Mouse (Mus musculus): ENCODE results near the gene Tsr2. TPM values are rescaled to one million over a fixed set of nuclear protein-coding genes. Genes with fewer than 3 reads are reported as not detected.

The Tsr2 gene
- 1 to 10 TPM; 2.9 to 8.7 (median 5.0) TPM for total RNA-seq (2018; cell fraction: chromatin; rRNA removed)
- total RNA-seq (2018; cell fraction: cytosol; rRNA removed), result 10 to 100 TPM in 22 of 26 experiments, 1 to 10 TPM in 4; 8.1 to 19.8 (median 12.6) TPM
- total RNA-seq (2018; cell fraction: nucleus; rRNA removed), result 10 to 100 TPM in 7 of 26 experiments, 1 to 10 TPM in 19; 2.8 to 19.7 (median 6.5) TPM
- polyA plus RNA-seq (2018), result 7.9 to 22.0 TPM (median 17.0 TPM) in 3 replicates

DNA sequence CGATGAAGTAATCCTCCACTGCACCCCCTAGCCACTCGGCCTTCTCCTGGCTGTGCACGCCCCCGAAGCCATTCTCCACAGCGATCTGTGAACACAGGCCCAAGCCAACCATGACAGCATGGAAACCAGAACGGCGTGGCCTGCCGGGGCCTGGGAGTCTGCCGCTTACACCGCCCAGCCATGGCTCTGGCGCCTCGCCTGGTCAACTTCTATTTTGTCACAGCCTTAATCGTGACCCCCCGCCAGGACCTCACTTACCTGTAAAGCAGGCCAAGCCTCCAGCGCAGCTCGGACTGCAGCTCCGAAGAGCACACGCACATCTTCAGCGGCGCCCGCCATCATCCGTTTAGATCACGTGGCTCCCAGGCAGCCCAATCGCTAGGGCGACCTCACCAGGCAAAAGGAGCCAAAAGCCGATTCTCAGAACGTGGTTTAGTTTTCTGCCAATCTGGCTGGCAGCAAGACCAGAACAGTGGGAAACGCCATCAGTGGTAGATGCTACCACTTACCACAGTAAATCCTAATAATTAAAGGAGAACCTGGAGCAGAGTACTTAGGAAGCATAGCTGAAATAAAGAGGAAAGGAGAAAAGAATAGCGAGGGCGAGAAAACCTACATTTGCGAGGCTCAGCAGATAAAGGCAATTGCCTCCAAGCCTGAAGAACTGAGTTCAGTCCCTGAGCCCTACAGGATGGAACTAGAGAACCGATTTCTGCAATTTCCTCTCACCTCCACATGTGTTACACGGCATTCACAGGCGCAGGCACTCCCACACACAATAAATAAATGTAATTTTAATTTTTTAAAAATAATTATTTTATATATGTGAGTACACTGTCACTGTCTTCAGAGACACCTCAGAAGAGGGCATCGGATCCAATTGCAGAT is at the start of gene Tsr2:
Tsr2 (minus strand) TSS at position 373 of the 888 bp plus-strand sequence.
- H3K79me2 ChIP-seq (ENCODE audit: inconsistent target), result peaks cover 17% of the 10 kb centered on the region; the same call in 1 of the 2 replicates
- H3K4me3 ChIP-seq (ENCODE audit: inconsistent target), result peak within 1 kb of the TSS; percentile 53
- H3K27ac ChIP-seq, result no peak within 1 kb of the TSS
- no peaks in the 10 kb centered on the region for H3K36me3 ChIP-seq (ENCODE audit: inconsistent target)
- WGBS (ENCODE audit: missing documents), result 32% methylated on average over 34 of the region's 35 CpGs

DNA sequence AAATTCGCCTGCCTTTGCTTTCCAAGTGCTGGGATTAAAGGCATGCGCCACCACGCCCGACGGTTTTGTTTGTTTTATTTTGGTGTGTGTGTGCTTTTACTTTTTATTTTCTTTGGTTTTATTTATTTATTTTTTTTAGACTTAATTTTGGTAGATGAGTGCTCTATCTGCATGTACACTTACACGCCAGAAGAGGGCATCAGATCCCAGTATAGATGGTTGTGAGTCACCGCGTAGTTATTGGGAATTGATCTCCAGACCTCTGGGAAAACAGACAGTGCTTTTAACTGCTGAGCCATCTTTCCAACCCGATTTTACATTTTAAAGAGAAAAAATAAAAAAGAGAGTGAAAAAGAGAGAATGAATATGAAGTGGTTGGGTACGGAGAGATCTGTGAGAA is 36.4 kb upstream of the Tsr2 start:
- WGBS (ENCODE audit: missing documents), result 31% methylated on average over 4 of the region's 10 CpGs
- no peak overlapping the region for H3K4me3 ChIP-seq (ENCODE audit: inconsistent target)
- H3K27ac ChIP-seq, result no peak overlapping the region
- no peaks in the 10 kb centered on the region for H3K36me3 ChIP-seq (ENCODE audit: inconsistent target)
- no peaks in the 10 kb centered on the region for H3K79me2 ChIP-seq (ENCODE audit: inconsistent target)

DNA sequence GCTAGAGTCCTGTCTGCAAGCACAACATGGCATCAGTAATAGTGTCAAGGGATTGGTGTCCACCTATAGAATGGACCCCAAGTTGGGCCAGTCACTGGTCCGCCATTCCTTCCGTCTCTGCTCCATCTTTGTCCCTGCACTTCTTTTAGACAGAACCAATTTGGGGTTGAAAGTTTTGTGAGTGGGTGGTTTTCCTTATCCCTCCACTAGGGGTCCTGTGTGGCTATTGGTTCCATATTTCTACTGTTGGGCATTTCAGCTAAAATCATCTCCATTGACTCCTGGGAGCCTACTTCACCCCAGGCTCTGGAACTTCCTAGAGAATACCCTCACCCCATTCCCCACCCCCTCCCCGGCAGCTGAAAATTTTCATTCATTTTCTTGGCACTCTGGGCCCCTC is 34.1 kb upstream of the Tsr2 start:
- Histone ChIP-seq H3K4me3 (ENCODE audit: inconsistent target) (no peak overlapping the region), H3K79me2 (ENCODE audit: inconsistent target) (no peaks in the 10 kb centered on the region), H3K27ac (no peak overlapping the region), H3K36me3 (ENCODE audit: inconsistent target) (no peaks in the 10 kb centered on the region)
- 84% methylated on average over 3 of the region's 3 CpGs for WGBS (ENCODE audit: missing documents)

DNA sequence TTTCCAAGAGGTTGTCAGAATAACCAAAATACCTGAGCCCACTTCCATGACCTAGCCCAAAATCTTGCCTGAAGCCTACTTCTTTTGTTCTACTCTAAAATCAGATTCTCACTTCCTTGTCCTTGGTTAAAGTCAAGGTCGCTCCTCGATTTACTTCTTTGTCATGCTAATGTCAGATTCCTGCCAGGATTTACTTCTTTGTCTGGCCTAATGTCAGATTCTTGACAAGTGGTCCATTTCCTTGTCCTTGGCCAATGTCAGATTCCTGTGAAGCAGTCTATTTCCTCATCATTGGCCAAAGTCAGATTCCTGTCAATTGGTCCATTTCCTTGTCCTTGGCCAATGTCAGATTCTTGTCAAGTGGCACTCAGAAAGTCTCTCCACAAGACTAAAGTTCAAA is 27.6 kb upstream of the Tsr2 start:
- 92% methylated on average over 2 of the region's 2 CpGs for WGBS (ENCODE audit: missing documents)
- H3K36me3 ChIP-seq (ENCODE audit: inconsistent target), result no peaks in the 10 kb centered on the region
- no peak overlapping the region for H3K27ac ChIP-seq
- no peaks in the 10 kb centered on the region for H3K79me2 ChIP-seq (ENCODE audit: inconsistent target)
- H3K4me3 ChIP-seq (ENCODE audit: inconsistent target), result no peak overlapping the region

DNA sequence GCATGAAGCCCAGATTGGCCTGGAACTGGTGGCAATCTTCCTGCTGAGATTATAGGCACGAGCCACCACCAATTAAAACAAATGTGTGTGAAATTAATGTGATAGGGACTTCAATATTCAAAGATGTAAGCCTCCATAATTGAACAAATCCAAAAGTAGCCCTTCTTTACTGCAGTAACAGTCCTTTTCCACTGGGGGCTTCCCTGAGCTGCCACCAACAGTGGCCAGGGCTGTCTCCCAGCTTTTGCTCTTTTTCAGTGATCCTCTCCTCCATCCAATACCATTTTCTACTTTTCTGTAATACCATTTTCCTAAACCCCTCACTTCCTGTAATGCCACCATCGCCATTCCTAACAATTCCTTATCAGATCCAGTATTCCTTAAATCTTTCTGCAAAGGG is 21.1 kb upstream of the Tsr2 start:
- 6% methylated on average over 2 of the region's 2 CpGs for WGBS (ENCODE audit: missing documents)

DNA sequence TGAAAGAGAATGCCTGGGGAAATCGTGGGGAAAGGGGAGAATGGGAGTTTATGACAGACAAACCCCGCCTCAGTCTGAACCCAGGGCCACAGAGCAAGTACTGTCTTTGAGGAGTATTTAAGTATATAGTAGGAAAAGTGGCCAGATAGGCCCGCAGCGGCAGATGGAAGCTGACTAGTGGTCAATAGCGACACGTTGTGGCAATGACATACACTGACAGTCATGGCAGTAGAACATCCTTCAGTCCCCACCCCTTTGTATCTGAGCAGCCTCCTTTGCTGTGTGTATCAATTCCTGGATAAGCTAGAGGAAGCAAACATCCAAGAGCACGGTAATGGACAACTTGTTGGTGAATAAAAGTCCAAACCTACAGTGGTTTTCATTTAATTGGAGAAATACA is 20.5 kb upstream of the Tsr2 start:
- no peak overlapping the region for H3K4me3 ChIP-seq (ENCODE audit: inconsistent target)
- 11% methylated on average over 7 of the region's 7 CpGs for WGBS (ENCODE audit: missing documents)
- no peak overlapping the region for H3K27ac ChIP-seq
- no peaks in the 10 kb centered on the region for H3K36me3 ChIP-seq (ENCODE audit: inconsistent target)
- no peaks in the 10 kb centered on the region for H3K79me2 ChIP-seq (ENCODE audit: inconsistent target)

More for the DNA sequence above, 21.1 kb upstream of the Tsr2 start:
- H3K36me3 ChIP-seq (ENCODE audit: inconsistent target), result no peaks in the 10 kb centered on the region
- H3K79me2 ChIP-seq (ENCODE audit: inconsistent target), result no peaks in the 10 kb centered on the region
- H3K27ac ChIP-seq, result no peak overlapping the region
- H3K4me3 ChIP-seq (ENCODE audit: inconsistent target), result no peak overlapping the region

DNA sequence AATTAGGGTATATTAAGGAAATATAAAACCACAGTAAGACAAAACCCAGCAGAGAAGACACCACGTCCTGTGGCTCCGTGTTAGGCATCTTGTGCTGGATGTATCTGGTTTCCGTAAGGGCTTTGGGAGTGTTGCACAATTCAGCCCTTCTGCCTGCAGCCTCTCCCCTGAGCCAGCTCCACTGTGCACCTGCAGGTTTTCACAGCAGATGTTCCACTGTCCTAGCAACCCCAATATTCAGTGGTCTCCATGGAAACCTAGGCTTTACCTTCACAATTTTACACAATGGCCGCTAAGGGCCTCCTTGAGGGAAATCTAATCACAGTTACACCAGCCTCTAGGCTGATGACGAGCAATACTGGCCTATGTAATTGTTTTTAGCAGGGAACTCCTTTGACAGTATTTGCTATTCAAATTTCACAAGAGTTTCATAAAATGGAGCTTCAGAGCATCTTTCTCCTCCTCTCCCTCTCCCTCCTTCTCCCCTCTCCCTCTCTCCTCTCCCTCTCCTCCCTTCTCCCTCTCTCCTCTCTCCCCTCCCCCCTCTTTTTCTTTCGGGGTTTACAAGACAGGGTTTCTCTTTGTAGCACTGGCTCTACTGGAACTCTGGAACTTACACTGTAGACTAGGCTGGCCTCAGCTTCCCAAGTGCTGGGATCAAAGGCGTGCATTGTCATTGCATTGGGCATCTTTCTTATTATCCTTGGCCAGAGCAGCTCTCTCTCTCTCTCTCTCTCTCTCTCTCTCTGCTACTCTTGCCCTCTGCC is 11.1 kb upstream of the Tsr2 start:
- Histone ChIP-seq H3K36me3 (ENCODE audit: inconsistent target) (no peaks in the 10 kb centered on the region), H3K27ac (no peak overlapping the region), H3K4me3 (ENCODE audit: inconsistent target) (no peak overlapping the region), H3K79me2 (ENCODE audit: inconsistent target) (no peaks in the 10 kb centered on the region)
- WGBS (ENCODE audit: missing documents), result 67% methylated on average over 4 of the region's 7 CpGs

DNA sequence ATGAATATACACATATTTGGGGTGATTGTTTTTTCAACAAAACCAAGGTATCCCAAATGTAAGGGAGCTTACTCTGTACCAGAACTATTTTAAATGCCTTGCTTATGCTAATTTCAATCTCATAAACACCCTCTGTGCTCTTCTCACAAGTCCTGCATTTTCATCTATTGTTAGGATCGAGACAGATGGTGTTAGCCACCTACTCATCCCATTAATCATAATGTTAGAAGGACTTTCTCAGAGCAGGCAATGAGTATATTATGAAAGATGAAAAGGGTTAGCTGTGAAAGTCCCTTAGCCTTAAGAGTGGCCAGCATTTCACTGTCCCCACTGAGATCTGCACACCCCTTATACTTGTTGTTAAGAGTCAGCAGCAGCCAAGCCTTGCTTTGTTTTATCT is 8.9 kb downstream of the Tsr2 start:
- Histone ChIP-seq H3K27ac (no peak overlapping the region), H3K4me3 (ENCODE audit: inconsistent target) (no peak overlapping the region), H3K36me3 (ENCODE audit: inconsistent target) (0 out of 2 replicates have a peak, but pooled peaks cover 3% of the 10 kb centered on the region), H3K79me2 (ENCODE audit: inconsistent target) (no peaks in the 10 kb centered on the region)
- 80% methylated on average over 1 of the region's 1 CpGs for WGBS (ENCODE audit: missing documents)

DNA sequence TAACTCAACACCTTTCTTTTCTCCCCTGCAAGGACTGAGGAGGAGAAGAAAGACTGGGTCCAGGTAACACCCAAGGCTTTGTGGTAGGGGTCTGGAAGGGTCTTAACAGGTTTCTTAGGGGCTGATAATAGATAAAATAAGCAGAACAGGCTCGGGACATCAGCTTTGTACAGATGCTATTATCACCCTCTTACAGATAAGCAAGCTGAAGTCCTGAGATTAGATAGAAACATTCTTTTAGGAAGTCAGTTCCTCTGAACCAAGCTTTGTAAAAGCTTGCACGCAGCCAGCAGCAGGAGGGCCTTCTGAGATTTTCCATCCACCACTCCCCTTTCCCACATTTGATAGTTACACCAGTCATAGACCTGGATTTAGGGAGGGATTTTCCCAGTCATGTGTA is 10.7 kb downstream of the Tsr2 start:
- whole genome bisulfite sequencing (ENCODE audit: missing documents), result 84% methylated on average over 2 of the region's 2 CpGs
- H3K36me3 ChIP-seq (ENCODE audit: inconsistent target), result 0 out of 2 replicates have a peak, but pooled peaks cover 3% of the 10 kb centered on the region
- H3K4me3 ChIP-seq (ENCODE audit: inconsistent target), result no peak overlapping the region
- no peak overlapping the region for H3K27ac ChIP-seq
- H3K79me2 ChIP-seq (ENCODE audit: inconsistent target), result no peaks in the 10 kb centered on the region

DNA sequence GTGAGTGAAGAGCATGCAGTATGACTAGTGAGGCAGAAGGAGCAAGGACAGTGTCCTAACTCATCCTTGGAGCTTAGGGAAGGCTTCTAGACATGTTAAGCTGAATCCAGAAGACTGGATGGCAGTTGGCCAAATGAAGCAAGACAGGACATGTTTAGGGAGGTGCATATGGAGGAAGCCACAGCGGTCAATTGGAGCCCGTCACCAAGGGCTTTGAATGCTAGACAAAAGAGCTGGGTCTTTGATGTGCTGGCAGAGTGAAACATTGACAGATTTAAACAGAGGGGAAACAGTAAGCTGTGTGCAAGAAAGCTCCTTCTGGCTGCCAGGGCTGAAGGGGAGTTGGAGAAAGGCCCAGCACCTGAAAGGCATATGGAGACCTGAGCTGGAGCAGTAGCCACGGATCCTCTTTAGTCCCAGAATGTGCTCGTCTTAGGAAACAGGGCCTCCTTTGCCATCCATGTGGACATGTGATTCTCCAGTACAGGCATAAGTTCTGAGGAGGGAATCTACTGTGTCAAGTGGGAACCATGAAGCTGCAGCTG is 19.3 kb downstream of the Tsr2 start:
- WGBS (ENCODE audit: missing documents), result 93% methylated on average over 2 of the region's 4 CpGs
- Histone ChIP-seq H3K27ac (no peak overlapping the region), H3K36me3 (ENCODE audit: inconsistent target) (no peaks in the 10 kb centered on the region), H3K4me3 (ENCODE audit: inconsistent target) (no peak overlapping the region), H3K79me2 (ENCODE audit: inconsistent target) (no peaks in the 10 kb centered on the region)

DNA sequence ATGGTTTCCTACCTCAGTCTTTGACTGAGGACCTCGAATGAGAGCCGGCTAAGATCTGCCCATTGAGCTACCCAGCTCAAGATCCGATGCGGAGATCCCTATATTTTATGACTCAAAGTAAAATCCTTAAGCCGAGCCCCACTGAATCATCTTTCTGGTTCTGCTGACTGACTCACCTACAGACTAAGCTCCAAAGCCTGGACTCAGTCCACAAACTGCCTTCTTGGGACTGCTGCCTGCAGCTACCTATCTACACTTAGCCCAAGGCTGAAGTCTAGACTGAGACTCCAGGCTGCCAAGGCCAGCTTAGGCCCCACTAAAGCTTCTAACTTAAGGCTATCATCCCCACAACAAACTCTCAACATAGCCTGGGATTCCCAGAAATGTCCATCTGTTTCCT is 20.3 kb downstream of the Tsr2 start:
- WGBS (ENCODE audit: missing documents), result 89% methylated on average over 3 of the region's 5 CpGs
- H3K79me2 ChIP-seq (ENCODE audit: inconsistent target), result no peaks in the 10 kb centered on the region
- H3K36me3 ChIP-seq (ENCODE audit: inconsistent target), result no peaks in the 10 kb centered on the region
- no peak overlapping the region for H3K27ac ChIP-seq
- H3K4me3 ChIP-seq (ENCODE audit: inconsistent target), result no peak overlapping the region

DNA sequence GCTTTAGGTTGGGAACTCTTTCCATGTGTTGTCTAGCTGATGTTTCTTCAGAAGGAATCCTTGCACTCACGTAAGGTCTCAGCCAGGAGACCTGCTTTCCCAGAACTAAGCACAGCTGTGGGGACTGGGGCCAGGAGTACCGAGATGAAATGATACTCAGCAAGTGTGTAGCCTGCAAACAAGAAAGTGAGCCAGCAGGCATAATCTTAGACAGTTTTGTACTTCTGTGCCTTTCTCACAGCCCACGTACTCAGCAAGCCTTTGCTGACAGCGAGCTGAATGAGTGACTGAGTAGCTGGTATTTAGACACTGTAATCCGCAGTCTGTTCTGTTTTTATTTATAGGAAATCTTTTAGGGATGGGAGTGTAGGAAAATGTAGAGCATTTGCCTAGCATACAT is 28.5 kb downstream of the Tsr2 start:
- 91% methylated on average over 4 of the region's 5 CpGs for WGBS (ENCODE audit: missing documents)
- Histone ChIP-seq H3K27ac (no peak overlapping the region), H3K4me3 (ENCODE audit: inconsistent target) (no peak overlapping the region), H3K79me2 (ENCODE audit: inconsistent target) (no peaks in the 10 kb centered on the region), H3K36me3 (ENCODE audit: inconsistent target) (no peaks in the 10 kb centered on the region)

DNA sequence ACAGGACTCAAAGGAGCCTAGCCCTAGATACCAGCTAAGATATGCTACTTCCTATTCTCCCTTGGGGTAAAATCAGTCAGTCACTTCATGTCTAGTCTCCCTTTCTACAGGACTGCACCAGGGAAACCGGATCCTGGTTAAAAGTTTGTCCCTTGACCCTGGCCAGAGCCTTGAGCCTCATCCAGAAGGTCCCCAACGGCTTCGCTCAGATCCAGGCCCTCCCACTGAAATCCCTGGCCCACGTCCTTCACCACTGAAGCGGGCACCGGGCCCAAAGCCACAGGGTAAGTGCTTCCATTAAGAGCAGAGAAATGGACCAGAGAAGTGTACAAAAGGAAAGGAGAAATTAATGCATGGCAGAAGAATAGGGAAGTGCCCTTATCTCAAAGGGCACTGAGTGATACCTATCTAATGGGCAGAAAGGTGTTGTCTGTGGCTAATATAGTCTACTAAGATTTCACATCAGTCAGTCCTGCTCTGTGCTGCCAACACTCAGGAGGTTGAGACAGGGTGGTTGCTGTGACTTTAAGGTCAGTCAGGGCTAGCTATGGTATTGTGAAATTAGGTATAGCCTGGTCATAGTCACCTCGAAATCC is 30.2 kb downstream of the Tsr2 start:
- Histone ChIP-seq H3K27ac (no peak overlapping the region), H3K36me3 (ENCODE audit: inconsistent target) (no peaks in the 10 kb centered on the region), H3K79me2 (ENCODE audit: inconsistent target) (no peaks in the 10 kb centered on the region), H3K4me3 (ENCODE audit: inconsistent target) (no peak overlapping the region)
- 83% methylated on average over 7 of the region's 7 CpGs for WGBS (ENCODE audit: missing documents)

DNA sequence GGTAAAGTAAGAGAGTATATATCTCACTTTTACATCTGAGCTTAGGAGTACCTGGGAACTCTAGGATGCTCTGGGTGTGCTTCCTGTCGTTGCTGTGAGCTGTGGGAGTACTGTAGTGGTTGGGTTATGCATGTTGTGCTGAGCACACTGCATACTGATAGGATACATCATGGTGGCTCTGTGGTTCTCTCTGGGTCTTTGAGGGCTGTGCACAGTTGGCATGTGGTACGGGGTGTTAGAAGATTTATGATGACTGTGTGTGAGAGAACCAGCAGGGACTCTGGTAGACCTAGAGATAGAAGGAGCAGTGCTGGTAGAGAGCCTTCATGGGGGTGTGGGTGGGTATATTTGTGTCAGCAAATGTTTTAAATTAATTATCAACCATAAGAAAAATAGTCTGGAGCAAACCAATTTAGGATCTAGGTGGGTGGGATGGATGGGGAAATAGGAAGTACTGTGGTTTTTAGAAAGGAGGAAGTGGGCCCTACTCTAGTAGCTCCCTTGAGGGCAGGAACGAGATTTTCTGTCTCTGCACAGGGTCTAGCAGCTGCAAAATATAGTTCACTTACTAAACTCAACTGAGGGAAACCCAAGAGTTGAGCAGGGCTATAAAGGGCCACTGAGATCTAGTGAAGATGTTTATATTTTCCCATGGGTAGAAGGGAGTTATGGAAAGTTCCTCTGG is 34.6 kb downstream of the Tsr2 start:
- H3K4me3 ChIP-seq (ENCODE audit: inconsistent target), result no peak overlapping the region
- 33% methylated on average over 3 of the region's 3 CpGs for WGBS (ENCODE audit: missing documents)
- no peaks in the 10 kb centered on the region for H3K36me3 ChIP-seq (ENCODE audit: inconsistent target)
- no peaks in the 10 kb centered on the region for H3K79me2 ChIP-seq (ENCODE audit: inconsistent target)
- no peak overlapping the region for H3K27ac ChIP-seq

All from macrophage (primary cell).